Mouse (Mus musculus): ENCODE measurements around the gene Bcor.

DNA sequence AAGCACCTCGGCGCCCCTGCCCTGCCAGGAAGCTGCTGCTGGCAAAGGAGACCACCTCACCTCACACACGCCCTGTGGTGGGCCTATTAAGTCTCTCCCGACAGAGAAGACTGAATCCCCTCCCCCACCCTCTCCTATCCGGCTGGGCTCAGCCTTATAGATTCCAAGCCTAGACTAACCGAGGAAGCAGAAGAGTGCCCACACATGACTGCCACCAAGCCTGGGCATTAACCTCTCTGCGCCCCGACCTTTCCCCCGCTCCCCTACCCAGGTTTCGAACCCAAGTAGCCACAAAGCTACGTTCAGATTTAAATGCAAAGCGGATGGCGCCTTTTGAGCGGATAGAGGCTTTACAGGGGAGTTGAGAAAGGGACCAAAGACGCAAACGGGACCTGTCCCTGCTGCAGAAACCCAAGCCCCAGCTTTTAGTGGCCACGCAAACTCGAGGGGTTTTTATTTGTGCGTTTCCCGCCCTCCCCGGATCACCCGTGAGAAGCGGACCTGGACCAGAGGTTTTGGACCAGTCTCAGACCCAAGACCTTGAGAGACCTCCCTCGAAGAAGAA is 33.0 kb downstream of the Bcor start:
- no peak for TF ChIP-seq HCFC1 (IDR thresholded peaks at IDR 0.05; ENCODE audit: borderline replicate concordance, insufficient read depth, low read length)
- TF ChIP-seq ZNF384 (IDR thresholded peaks at IDR 0.05; ENCODE audit: low read depth, low read length) = no peak
- TF ChIP-seq ZC3H11A (IDR thresholded peaks at IDR 0.05; ENCODE audit: borderline replicate concordance, low read depth, low read length) = no peak
- no peak for TF ChIP-seq MAFK (IDR thresholded peaks at IDR 0.05; ENCODE audit: insufficient read depth, low read depth, low read length)
